Mouse (Mus musculus) mammary gland, adult 2 months (tissue): ENCODE results near the gene Insrr. TPM values are rescaled to one million over a fixed set of nuclear protein-coding genes. Genes with fewer than 3 reads are reported as not detected.

Source experiments
- polyA plus RNA-seq: library from polyadenylated mRNA; depleted of rRNA; stranded (reverse); fragments of >200 nt; gene quantifications from 2 replicates; pipeline ENCODE4 v1.2.3, GENCODE M21; 2012; ENCODE audit warnings: low replicate concordance; rRNA removed

Gene Insrr
- 1.6 TPM in 2 replicates for polyA plus RNA-seq

GRCm38 (mm10) chr3:87796736-87797334 is at the start of gene Insrr:
TSS of gene Insrr (plus strand) at chr3:87796951.

GRCm38 (mm10) chr3:87748431-87748830 is 48.3 kb upstream of the Insrr start, which contains the start of gene Lrrc71:
TSS of gene Lrrc71 (minus strand) at chr3:87748625.

GRCm38 (mm10) chr3:87794922-87795325 is 1.8 kb upstream of the Insrr start, which contains the start of gene Ntrk1:
TSS of gene Ntrk1 (minus strand) at chr3:87795162.

GRCm38 (mm10) chr3:87824206-87824605 is 27.5 kb downstream of the Insrr start, which contains the start of gene Pear1:
TSS of gene Pear1 (minus strand) at chr3:87824306.

GRCm38 (mm10) chr3:87846650-87847110 is 49.9 kb downstream of the Insrr start, which contains the start of gene Sh2d2a:
TSS of gene Sh2d2a (plus strand) at chr3:87846755.

Other genes starting within 250 kb of the Insrr start
- gene Arhgef11, start 179.4 kb upstream of the Insrr start, polyA plus RNA-seq: 26.3 and 51.8 TPM in 2 replicates
- 0.13 and 0.32 TPM in 2 replicates for gene Lrrc71, start 48.3 kb upstream of the Insrr start, polyA plus RNA-seq
- gene Ntrk1, start 1.8 kb upstream of the Insrr start, polyA plus RNA-seq: 2.8 and 7.2 TPM in 2 replicates
- 101 and 130 TPM in 2 replicates for gene Pear1, start 27.4 kb downstream of the Insrr start, polyA plus RNA-seq
- 13.9 and 25.6 TPM in 2 replicates for gene Sh2d2a, start 49.8 kb downstream of the Insrr start, polyA plus RNA-seq
- gene Prcc, start 88.7 kb downstream of the Insrr start, polyA plus RNA-seq: 28.7 and 33.3 TPM in 2 replicates
- gene Hdgf, start 109.4 kb downstream of the Insrr start, polyA plus RNA-seq: 51.3 and 106 TPM in 2 replicates
- gene Mrpl24, start 122.6 kb downstream of the Insrr start, polyA plus RNA-seq: 26.0 and 58.0 TPM in 2 replicates
- gene Isg20l2, start 133.4 kb downstream of the Insrr start, polyA plus RNA-seq: 13.4 and 17.8 TPM in 2 replicates
- 34.7 and 39.2 TPM in 2 replicates for gene Rrnad1, start 133.8 kb downstream of the Insrr start, polyA plus RNA-seq
- 1.8 and 4.6 TPM in 2 replicates for gene Crabp2, start 151.7 kb downstream of the Insrr start, polyA plus RNA-seq
- gene Nes, start 174.1 kb downstream of the Insrr start, polyA plus RNA-seq: 5.5 and 8.3 TPM in 2 replicates
- 0.06 and 0.08 TPM in 2 replicates for gene Bcan, start 203.3 kb downstream of the Insrr start, polyA plus RNA-seq
- 0.10 and 0.45 TPM in 2 replicates for gene Hapln2, start 230.6 kb downstream of the Insrr start, polyA plus RNA-seq
- gene Gpatch4, start 246.2 kb downstream of the Insrr start, polyA plus RNA-seq: 4.2 and 6.0 TPM in 2 replicates